Mouse (Mus musculus) heart, postnatal 14 days (tissue): ENCODE data around the gene 4930512M02Rik. TPM values are rescaled to one million over a fixed set of nuclear protein-coding genes. Genes with fewer than 3 reads are reported as not detected.
"Not testable (repeated sequence)": the region's sequence is repeated elsewhere in the genome, so short reads cannot be mapped to it uniquely, and the experiment has no call there.

Source experiments
- DNase-seq, 2 experiments: peaks; one replicate each; pipeline ENCODE4 v3.0.0; 2021 to 2022
- intact Hi-C: fragments of 180-260 bp; cut with DNase I; formaldehyde crosslinking; loops from one replicate; pipeline ENCODE4 v1.15.1; 2025
- long read RNA-seq, 2 experiments: library from polyadenylated mRNA; stranded (forward); transcript quantifications; one replicate each; pipeline ENCODE4 v2.0.0; 2021
- total RNA-seq, 2 experiments: library from RNA; stranded (reverse); gene quantifications; 2 replicates each; pipeline ENCODE4 v1.2.3; 2021

Gene 4930512M02Rik
- total RNA-seq = not detected
- long read RNA-seq, experiment 1 = 0 reads
- long read RNA-seq, experiment 2 = 0 reads

DNA sequence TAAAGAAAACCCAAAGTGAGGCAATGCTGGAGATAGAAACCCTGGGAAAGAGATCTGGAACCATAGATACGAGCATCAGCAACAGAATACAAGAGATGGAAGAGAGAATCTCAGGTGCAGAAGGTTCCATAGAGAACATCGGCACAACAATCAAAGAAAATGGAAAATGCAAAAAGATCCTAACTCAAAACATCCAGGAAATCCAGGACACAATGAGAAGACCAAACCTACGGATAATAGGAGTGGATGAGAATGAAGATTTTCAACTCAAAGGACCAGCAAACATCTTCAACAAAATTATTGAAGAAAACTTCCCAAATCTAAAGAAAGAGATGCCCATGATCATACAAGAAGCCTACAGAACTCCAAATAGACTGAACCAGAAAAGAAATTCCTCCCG is at the start of gene 4930512M02Rik:
Gene 4930512M02Rik, minus strand, starts transcription at position 101 of the 400 bp plus-strand sequence.
- intact Hi-C loops, DNase-seq: not testable (repeated sequence)

DNA sequence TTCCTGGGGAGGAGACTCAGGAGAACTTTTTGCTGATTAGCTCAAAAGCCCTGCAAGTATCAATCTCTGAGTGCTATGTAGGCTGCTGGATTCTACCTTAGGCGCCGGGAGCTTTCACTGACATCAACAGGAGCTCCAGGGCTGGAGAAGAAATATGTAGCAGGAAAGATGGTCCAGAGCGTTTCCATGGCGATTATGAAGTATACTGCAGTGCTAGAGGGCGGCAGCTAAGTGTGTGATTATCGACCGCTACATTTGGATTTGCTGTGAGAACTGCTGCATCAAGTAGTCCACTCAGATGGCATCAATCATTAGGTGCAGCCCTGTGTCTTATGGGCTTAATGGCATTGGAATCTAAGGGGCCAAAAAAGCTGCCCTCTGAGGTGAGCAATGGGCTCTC is 49.5 kb upstream of the 4930512M02Rik start:
- intact Hi-C loops = no loop called here
- no peak for DNase-seq

DNA sequence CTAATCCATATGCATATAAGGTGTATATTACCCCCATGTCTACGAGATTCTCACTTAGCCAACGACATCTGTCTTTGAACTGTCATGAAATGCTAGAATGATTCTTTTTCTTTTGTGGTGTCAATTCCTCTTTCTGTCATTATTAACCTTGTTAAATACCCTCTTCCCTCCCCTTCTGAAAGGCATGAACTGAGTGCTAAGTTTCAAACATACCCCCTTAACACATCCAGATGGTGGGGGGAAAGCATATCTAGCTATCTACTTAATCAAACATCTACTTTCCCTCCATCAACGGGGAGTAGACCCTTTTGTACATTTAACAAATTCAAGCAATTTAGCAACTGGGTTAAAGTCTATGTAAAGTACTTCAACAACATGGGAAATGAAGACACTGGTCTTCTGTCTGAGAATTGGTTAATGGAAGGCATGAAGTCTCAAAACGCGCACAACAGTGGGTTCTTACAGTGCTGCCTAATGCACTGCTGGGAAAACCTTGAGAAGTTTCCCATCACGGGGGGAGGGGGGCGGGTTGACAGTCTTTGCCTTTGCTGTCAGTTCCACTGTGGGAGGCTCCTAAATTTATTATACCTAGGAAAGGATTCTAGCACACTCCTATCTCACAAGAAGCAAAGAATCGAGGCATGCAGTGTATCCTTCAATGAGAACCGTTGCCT is 48.6 kb upstream of the 4930512M02Rik start:
- DNase-seq = no peak
- intact Hi-C loops = no loop called here

DNA sequence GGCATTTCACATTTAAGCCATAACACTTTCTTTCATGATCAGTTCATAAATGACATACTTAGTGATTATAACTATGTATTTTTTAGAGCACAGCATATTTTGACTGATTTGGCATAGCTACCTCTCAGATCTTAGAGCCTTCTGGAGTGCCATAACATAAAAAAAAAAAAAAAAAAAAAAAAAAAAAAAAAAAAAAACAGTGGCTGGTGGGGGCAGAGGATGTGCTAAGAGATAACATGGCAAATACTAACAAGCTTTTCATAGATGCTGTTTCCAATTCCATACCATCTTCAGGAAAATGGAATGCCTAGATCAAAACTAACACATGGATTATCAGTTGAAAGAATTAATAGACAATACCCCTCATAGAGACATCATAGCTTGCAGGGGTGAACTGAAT is 47.4 kb upstream of the 4930512M02Rik start:
- no peak for DNase-seq
- intact Hi-C loops = no loop called here

DNA sequence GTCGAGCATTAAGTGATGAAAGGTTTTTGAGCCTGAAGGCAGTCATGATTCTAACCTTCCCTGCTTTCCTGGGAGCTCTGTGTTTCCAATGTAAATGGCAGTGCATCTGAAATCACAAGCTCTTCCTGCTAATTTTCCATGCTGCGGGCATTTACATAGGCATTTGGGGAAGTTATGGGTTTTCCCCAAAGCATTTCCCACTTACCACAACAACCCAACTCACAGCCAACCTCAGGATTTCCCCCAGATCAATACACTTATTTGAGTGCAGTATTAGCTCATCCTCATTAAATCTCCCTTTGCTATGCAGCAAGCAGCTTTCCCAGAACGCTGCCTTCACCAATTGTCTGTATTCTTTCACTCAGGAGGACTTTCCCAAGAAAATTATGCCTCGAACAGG is 45.3 kb upstream of the 4930512M02Rik start:
- no peak for DNase-seq

DNA sequence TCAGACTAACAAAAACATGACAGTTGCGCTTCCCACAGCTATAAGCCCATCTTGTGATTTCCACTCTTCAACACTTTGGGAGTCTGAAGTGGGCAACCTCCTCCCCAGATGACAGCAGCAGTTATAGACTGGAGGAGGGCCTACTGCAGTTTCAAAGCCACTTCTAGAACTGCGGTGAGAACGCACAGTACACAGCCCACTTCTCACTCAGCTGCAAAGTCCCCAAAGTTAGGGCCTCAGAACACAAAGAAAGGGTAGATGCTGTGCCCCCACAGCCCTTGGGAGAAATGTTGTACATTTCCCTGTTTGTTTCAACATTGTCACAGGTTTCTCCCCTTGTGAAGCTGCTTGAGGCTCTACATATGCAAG is 40.3 kb upstream of the 4930512M02Rik start:
- intact Hi-C loops = no loop called here
- no peak for DNase-seq

More for the DNA sequence above, 45.3 kb upstream of the 4930512M02Rik start:
- intact Hi-C loops = no loop called here

DNA sequence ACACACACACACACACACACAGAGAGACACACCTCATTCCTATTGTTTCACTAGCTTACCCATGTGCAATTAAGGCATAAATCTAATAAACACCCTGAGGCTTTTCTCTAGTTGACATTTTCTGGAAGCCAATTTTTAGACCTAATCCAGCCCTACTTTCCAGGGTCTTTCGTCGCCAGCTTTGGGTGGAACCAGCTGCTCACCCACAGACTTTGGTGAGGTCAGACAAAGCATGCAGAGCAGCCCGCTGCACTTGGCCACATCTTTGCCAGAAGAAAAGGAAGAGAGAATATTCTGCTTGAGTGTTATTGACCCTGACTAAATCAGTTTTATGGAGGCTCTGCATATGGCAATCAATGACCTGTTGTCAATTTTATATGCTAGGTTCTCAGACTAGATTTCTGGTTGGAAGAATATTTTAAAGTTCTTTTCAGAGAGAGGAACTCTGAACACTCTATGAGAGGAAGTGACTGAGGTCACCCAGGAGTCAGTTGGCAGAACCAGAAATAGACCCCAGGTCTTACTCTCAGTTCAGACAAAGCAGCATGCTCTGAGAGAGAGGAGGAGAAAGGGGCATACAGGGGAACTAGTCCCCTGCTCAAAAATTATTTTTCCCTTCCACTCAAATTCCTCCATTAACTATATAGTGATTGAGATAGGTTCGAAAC is 39.8 kb upstream of the 4930512M02Rik start:
- intact Hi-C loops = no loop called here
- DNase-seq = no peak

DNA sequence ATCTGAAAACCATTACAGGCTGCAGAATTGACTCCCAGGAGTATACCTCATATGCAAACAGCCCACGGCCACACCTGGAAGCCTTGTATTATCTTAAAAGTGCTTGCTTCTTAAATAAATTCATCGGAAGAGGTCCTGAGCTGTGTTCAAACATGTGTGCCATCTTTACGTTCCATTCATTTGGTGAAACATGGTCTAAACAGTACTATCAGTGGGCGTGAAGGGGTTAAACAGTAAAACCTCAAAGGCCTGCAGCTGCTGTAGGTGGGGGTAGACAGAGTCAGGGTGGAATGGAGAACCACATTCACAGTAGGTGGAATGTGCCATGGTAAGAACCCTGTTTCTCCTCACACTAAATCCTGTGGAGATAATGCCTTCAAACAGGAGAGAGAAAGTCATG is 33.0 kb upstream of the 4930512M02Rik start:
- DNase-seq = no peak
- intact Hi-C loops = no loop called here

DNA sequence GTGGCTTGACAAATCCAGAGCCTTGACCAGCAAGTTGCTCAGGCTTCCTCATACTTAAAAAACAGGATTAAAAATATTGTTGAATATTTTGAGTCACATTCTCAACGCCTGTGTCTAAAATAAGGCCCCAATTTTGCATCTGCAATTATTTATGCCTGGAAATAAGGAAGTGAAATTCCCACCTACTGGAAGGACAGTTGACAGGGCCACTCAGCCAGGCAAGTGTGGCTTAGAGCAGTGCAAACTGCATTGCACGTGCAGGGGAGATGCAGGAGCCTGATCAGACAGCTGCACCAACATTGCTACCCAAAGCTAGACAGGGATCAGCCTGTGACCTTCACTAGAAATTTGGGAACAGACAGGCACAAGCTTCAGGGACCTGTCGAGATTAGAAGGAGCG is 31.2 kb upstream of the 4930512M02Rik start:
- intact Hi-C loops = no loop called here

DNA sequence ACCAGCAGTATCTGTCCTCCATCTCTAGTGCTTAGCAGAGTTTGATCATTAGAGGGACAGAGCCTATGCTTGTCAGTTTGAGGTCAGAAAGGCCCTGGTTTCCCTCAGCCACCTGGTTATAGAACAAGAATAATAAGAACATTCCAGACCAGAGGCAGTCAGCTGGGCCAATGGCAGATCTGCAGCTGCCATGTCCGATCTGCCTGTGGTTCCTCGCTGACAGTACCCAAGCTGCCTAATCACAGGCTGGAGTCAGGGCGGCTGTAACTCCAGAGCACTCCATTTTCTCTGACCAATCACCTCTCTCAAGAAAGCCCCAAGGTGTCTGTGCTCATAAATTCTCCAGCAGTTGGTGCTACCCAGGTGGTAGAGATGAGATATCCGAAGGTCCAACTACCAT is 30.0 kb upstream of the 4930512M02Rik start:
- intact Hi-C loops = no loop called here
- no peak for DNase-seq

More for the DNA sequence above, 31.2 kb upstream of the 4930512M02Rik start:
- no peak for DNase-seq

DNA sequence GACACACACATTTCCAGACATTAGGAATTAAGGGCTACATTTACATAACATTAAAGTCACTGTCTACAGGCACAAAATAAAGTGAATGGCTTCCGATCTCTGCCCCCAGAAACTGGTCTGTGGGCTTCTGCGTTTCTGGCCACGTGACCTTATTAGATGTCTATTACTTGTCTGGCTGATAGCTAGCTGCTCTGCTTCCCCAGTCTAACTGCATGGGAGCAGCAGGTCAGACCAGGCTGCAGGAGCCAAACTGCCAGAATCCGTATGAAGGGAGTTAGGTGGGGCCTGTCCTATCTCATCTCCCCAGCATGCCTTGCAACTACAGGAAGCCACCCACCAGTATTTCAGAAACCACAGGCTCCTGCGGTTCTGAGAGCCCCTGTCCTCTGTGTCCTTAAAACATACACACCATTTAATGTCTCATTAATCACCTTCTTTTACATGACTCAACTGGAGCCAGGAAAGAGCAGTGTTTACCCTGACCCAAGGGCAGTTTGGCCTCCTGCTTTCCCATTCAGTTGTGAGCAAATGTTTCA is 29.4 kb upstream of the 4930512M02Rik start:
- no peak for DNase-seq
- intact Hi-C loops = no loop called here

DNA sequence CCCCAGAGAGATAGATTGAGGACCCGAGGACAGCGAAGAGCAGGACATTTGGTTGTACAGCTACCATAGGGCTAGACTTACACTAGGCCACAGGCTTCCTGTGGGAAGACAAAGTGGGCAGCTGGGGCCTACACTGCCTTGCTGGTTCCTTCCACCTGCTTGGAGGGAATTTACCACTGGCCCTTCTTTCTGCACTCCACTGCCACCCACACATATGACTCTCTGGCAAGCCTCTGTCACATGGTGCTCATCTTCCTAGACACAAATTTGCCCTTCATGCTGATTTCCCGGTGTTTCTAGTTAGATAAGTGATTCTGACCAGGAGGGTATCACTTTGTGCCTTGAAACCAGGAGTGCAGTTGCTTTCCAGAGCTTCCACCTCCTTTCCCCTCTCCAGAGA is 28.8 kb upstream of the 4930512M02Rik start:
- no peak for DNase-seq
- intact Hi-C loops = no loop called here

DNA sequence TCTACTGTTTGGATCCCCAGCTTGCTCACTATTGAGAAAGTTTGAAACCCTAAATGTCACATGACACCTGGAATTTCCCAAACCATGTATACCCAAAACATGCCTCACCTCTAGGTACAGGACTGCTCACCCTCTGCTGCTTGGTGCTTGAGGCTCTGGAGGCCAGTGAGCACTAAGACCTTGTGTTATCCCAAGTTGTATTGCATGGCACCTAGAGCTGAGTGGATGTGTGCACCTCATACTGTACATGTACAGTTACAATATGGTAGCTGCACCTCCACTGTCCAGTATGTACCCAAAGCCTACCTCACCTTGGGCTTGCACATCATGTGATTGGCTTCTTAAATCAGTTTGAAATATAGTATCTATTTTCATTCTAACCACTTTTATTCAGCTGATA is 16.7 kb upstream of the 4930512M02Rik start:
- no peak for DNase-seq
- intact Hi-C loops = no loop called here

DNA sequence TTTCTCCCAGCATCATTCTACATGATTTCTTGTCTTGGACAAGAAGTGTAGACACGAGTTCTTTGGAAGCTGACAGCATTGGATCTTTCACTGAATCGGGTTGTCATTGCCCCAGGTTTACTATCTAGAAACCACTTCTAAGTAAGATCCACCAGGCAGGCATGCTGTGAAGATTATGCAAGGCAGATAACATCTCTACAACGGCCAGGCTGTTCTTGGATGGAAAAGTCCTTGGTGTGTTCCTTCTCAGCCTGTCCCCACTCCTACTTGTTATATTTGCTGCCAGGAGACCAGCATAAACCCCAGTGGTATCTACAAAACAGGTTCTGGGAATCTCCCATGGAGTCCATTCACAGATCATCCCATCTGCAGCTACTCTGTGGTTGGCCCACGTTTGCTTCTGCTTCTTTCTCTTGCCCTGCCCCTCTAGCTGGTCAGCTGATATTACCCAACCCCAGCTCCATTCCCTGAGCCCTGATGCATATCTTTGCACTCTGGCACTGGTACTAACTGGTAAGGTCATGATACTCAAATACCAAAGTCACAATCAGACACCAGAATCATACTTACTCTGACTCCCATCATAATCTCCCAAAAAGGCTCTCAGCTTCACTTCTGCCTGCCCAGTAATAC is 3.4 kb downstream of the 4930512M02Rik start:
- intact Hi-C loops = no loop called here
- DNase-seq = no peak

DNA sequence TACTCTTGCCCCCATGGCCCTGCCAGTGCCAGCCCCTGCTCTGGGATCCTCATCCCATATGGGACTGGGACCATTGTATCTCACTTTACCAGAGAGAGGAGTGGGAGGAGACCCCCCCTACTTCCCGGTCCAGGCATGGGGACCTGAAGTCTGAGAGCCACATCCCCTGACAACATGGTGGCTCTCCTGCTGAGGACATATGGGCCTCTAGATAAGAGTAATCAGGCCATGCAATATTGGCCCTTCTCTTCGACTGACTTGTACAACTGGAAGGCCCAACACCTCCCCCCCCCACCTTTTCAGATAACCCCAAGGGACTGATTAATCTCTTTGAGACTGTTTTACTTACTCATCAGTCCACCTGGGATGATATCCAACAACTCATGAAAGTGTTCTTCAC is 18.4 kb downstream of the 4930512M02Rik start:
- DNase-seq = no peak
- intact Hi-C loops = no loop called here

DNA sequence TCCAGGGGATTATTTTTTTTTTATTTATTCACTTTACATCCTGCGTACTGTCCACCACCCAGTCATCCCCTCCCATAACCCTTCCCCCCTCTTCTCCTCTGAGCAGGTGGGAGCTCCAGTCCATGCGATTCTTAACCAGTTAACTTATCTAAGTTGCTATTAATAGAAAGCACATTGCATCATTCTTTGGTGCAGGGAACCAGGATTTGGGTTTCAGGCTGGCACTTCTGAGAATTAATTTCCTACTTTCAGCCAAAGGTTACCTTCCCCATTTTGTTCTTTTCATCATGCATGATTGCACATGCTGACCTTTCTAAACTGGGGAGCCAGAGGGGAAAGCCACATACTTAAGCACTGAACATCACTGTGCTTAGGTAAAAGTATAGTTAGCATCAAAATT is 40.3 kb downstream of the 4930512M02Rik start:
- intact Hi-C loops = no loop called here

DNA sequence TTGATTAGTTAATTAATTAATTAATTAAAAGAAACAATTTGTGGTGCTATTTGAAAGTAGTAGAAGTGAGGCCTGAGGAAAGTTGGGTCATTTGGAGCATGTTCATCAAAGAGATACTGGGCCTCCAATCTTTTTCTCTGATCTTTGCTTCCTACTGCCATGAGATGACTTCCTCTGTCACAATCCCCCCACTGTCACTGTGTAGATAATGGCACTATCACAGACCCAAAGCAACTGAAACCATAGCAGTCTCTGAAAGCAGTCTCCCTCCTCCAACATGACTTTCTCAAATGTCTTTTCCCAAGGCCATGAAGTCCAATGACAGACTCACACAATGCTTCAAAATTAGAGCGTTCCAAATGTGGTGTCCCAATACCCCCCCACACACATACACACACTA is 41.2 kb downstream of the 4930512M02Rik start:
- intact Hi-C loops = no loop called here
- DNase-seq = no peak

More for the DNA sequence above, 40.3 kb downstream of the 4930512M02Rik start:
- no peak for DNase-seq

DNA sequence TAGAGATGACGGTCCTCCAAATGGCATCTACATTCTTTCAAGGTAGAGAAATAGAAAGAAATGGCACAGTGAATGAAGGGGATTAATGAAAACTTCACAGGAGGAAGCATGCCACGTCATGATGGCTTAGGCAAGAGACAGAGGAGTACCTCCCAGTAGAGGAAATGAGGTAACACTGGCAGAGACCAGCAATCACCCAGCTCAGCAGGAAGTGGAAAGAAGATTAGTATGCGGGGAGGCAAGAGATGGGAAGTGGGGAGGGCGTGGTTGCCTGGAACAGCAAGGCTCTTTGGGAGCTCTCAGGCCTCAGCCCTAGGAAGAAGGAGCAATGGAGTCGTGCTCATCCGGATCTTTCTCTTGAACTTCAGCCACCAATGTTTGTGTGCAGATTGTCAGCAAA is 53.9 kb downstream of the 4930512M02Rik start:
- intact Hi-C loops = no loop called here

DNA sequence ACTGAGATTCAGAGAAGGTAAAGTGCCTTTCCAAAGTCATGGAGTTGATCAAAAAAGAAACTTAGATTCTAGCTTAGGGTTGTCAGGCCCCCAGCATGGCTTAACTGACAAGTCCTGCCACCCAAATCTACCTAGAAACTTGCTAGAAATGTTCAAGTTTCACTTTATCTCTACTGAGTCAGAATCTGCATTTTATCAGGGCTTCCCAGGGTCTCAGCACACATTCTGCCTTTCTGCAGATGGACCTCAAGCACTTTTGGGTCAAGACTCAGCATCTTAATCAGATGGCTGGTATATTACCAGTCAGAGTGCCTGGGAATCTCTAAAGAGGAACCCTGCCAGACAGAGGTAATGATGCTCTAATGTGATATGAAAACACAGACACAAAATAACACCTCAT is 56.9 kb downstream of the 4930512M02Rik start:
- intact Hi-C loops = no loop called here

More for the DNA sequence above, 53.9 kb downstream of the 4930512M02Rik start:
- DNase-seq = no peak

DNA sequence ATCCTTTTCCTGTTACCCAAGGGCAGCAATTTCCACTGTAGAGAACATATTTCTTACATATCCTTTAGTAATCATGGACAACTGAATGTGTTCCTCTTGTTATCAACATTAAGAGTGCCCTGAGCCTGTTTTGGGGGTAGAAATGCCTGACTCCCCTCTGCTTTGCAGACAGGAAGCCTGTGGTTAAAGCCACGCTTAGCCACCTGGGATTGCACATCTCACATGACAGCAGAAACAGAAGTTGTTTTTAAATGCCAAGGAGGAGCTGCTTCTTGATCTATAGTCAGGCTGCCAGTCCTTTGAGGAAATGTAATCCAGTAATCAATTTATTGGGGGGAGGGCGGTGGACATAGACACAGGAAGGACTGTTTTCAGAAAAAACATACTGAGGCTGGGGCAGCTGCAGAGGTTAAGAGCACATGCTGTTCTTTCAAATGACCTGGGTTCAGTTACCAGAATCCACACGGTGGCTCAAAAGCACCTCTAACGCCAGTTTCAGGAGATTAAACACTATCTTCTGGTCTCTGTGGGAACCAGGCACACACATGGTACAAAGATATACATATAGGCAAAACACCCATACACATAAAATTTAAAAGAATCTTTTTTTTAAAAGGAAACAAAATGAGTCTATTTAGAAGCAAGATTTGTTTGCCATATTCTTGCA is 58.0 kb downstream of the 4930512M02Rik start:
- intact Hi-C loops = no loop called here
- DNase-seq = no peak

More for the DNA sequence above, 56.9 kb downstream of the 4930512M02Rik start:
- no peak for DNase-seq

DNA sequence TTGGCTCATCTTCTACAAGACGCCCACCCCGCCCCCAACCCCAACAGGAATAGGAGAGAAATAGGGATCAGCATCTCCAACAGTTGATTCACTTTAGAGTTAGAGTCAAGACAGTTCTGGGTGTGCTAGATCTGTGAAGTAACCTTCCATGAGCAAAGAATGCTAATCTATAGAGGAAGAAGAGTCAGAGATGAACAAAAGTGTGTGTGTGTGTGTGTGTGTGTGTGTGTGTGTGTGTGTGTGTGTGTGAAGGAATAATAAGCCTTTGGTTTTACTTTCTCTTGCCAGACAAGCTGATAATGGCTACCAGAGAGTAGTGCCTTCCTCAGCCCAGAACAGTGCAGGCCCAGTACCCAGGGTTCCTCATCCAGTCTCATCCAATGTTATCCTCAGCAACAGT is 59.6 kb downstream of the 4930512M02Rik start:
- intact Hi-C loops = no loop called here
- DNase-seq = no peak
